In genomic region chr8:111291733-111292132, GRCm38 (mm10) we compare ENCODE assay signal across 19 mouse cellular contexts. TPM values are rescaled to one million over a fixed set of nuclear protein-coding genes. Genes with fewer than 3 reads are reported as not detected.
DNase-seq lines count a peak whose midpoint lies in the region; ATAC-seq and TF ChIP-seq lines count a peak whose summit lies in the region.
"Had no signal": no experiment of that assay in that cellular context is flagged by ENCODE, and none has a peak within 500 bp of the region (broad histone marks: within the 10 kb centered on the region; RNA-seq: fewer than 3 reads in every experiment).

No protein-coding gene starts in this region.

- H3K9ac ChIP-seq in kidney, embryonic 16.5 days (replicated peaks; ENCODE audit: low read length) = no peak overlapping the region
- H3K9ac ChIP-seq: forebrain, embryonic 15.5 days; limb, embryonic 15.5 days; lung, embryonic 14.5 days; neural tube, embryonic 13.5 days had no signal

- DNase-seq in kidney, adult 2 months = peak; percentile 76
- DNase-seq in adrenal gland, postnatal 36 days = peak; percentile 75 to 77
- DNase-seq in heart, postnatal 10 days = peak; percentile 72 to 80
- DNase-seq in kidney, postnatal 36 days = peak; percentile 59 to 65
- no peak for DNase-seq in left cerebral cortex, adult 2 months (ENCODE audit: extremely low spot score in 1 of 2, low spot score in 2 of 2)
- no peak for DNase-seq in right cerebral cortex, adult 2 months (ENCODE audit: low spot score in 2 of 2)
- no peak for DNase-seq in limb, embryonic 10.5 days (ENCODE audit: low spot score)
- DNase-seq: cerebellum, adult 9-11 months; embryo, embryonic 11 days; gastrocnemius, adult 2 months; layer of hippocampus, postnatal 36 days; lung, embryonic 14.5 days; right cerebral cortex, adult 18-20 months had no signal

- no peak for TF ChIP-seq CTCF in kidney, adult 2 months (conservative IDR thresholded peaks at IDR 0.05; ENCODE audit: insufficient read depth, insufficient read length, low read depth, low read length)
- no peak for TF ChIP-seq CTCF in left cerebral cortex, adult 2 months (IDR thresholded peaks at IDR 0.05)

- 33% methylated on average over 7 of the region's 7 CpGs for WGBS in kidney, adult 2 months
- 57% methylated on average over 7 of the region's 7 CpGs for WGBS in kidney, embryonic 16.5 days
- WGBS in limb, embryonic 10.5 days = 94% methylated on average over 7 of the region's 7 CpGs

- H3K36me3 ChIP-seq in kidney, adult 2 months (ENCODE audit: control insufficient read depth, insufficient read depth, low read length) = peaks cover 10% of the 10 kb centered on the region; the same call in 1 of the 2 replicates
- peaks cover 66% of the 10 kb centered on the region for H3K36me3 ChIP-seq in kidney, embryonic 16.5 days (ENCODE audit: insufficient read depth, low read length)
- peaks cover 97% of the 10 kb centered on the region for H3K36me3 ChIP-seq in limb, embryonic 10.5 days

- no peaks in the 10 kb centered on the region for H3K9me3 ChIP-seq in kidney, embryonic 16.5 days (ENCODE audit: low read length)
- H3K9me3 ChIP-seq in limb, embryonic 10.5 days (replicated peaks) = no peaks in the 10 kb centered on the region
- H3K9me3 ChIP-seq: forebrain, embryonic 15.5 days; hindbrain, embryonic 10.5 days; limb, embryonic 15.5 days; neural tube, embryonic 13.5 days had no signal

- ATAC-seq in kidney, embryonic 16.5 days (ENCODE audit: low FRiP score, low TSS enrichment) = no peak
- ATAC-seq: forebrain, embryonic 15.5 days; midbrain, embryonic 16.5 days had no signal

- H3K27me3 ChIP-seq in kidney, adult 2 months (replicated peaks; ENCODE audit: control insufficient read depth, insufficient read depth, low read length) = no peaks in the 10 kb centered on the region
- no peaks in the 10 kb centered on the region for H3K27me3 ChIP-seq in kidney, embryonic 16.5 days (ENCODE audit: insufficient read depth, low read length)
- no peaks in the 10 kb centered on the region for H3K27me3 ChIP-seq in limb, embryonic 10.5 days (ENCODE audit: low read depth, poor library complexity, severe bottlenecking)
- H3K27me3 ChIP-seq: forebrain, embryonic 15.5 days; limb, embryonic 15.5 days; neural tube, embryonic 13.5 days had no signal

- 0 out of 2 replicates have a peak, but pooled peaks cover 3% of the 10 kb centered on the region for H3K4me1 ChIP-seq in kidney, adult 2 months (ENCODE audit: control insufficient read depth, insufficient read depth, low read length)
- no peaks in the 10 kb centered on the region for H3K4me1 ChIP-seq in kidney, embryonic 16.5 days (ENCODE audit: insufficient read depth, low read length)
- H3K4me1 ChIP-seq in limb, embryonic 10.5 days = no peaks in the 10 kb centered on the region
- H3K4me1 ChIP-seq: hindbrain, embryonic 10.5 days; limb, embryonic 15.5 days; neural tube, embryonic 13.5 days had no signal

- H3K27ac ChIP-seq in kidney, adult 2 months (ENCODE audit: insufficient read depth, low read depth, low read length) = peak overlapping the region; percentile 84; the same call in 1 of the 2 replicates
- H3K27ac ChIP-seq in kidney, embryonic 16.5 days (ENCODE audit: low read length) = no peak overlapping the region
- H3K27ac ChIP-seq in left cerebral cortex, adult 2 months = no peak overlapping the region
- no peak overlapping the region for H3K27ac ChIP-seq in limb, embryonic 10.5 days
- H3K27ac ChIP-seq: forebrain, embryonic 15.5 days; gastrocnemius, adult 2 months; hindbrain, embryonic 10.5 days; limb, embryonic 15.5 days; neural tube, embryonic 13.5 days had no signal

- intact Hi-C loops in heart, postnatal 10 days (cut with DNase I) = no loop called here
- intact Hi-C loops in left cerebral cortex, adult 2 months (cut with DNase I) = no loop called here

- TF ChIP-seq POLR2A in kidney, adult 2 months (IDR thresholded peaks at IDR 0.05; ENCODE audit: low read depth, low read length) = no peak

- H3K4me2 ChIP-seq in kidney, embryonic 16.5 days (replicated peaks; ENCODE audit: low read depth, low read length) = no peak overlapping the region
- H3K4me2 ChIP-seq: forebrain, embryonic 15.5 days; limb, embryonic 15.5 days; lung, embryonic 14.5 days; neural tube, embryonic 13.5 days had no signal

- no peak overlapping the region for H3K4me3 ChIP-seq in kidney, adult 2 months (ENCODE audit: insufficient read depth, low read depth, low read length)
- H3K4me3 ChIP-seq in kidney, embryonic 16.5 days (ENCODE audit: low read length) = no peak overlapping the region
- H3K4me3 ChIP-seq in left cerebral cortex, adult 2 months = no peak overlapping the region
- H3K4me3 ChIP-seq in limb, embryonic 10.5 days = no peak overlapping the region
- H3K4me3 ChIP-seq: forebrain, embryonic 15.5 days; gastrocnemius, adult 2 months; hindbrain, embryonic 10.5 days; limb, embryonic 15.5 days; neural tube, embryonic 13.5 days had no signal

RNA-seq across cellular contexts. Expression of gene Rfwd3, which starts 8.3 kb away (rescaled TPM):
- polyA plus RNA-seq in kidney, adult 2 months (2012; rRNA removed) = 11.3 and 11.6 TPM in 2 replicates
- 71.9 and 74.9 TPM in 2 replicates for polyA plus RNA-seq in kidney, embryonic 16.5 days (2015; fragmentation: Nextera tagmentation; extraction: Ambion mirVana)
- total RNA-seq in adrenal gland, postnatal 36 days (2021) = 10 to 100 TPM; 48.8 to 72.7 TPM
- total RNA-seq in heart, postnatal 10 days (2021) = 10 to 100 TPM; 20.4 to 26.1 TPM
- total RNA-seq in left cerebral cortex, adult 2 months (2021) = 10 to 100 TPM; 19.6 to 19.9 TPM
- 103 and 108 TPM in 2 replicates for polyA plus RNA-seq in limb, embryonic 10.5 days (2016; fragmentation: Nextera tagmentation; extraction: Ambion mirVana)

RNA-seq across cellular contexts. Expression of gene Glg1, which starts 32.7 kb away (rescaled TPM):
- 40.8 and 44.5 TPM in 2 replicates for polyA plus RNA-seq in kidney, adult 2 months (2012; rRNA removed)
- 79.5 and 88.4 TPM in 2 replicates for polyA plus RNA-seq in kidney, embryonic 16.5 days (2015; fragmentation: Nextera tagmentation; extraction: Ambion mirVana)
- 100 to 1,000 TPM; 116 to 123 TPM for total RNA-seq in adrenal gland, postnatal 36 days (2021)
- 100 to 1,000 TPM; 112 to 123 TPM for total RNA-seq in heart, postnatal 10 days (2021)
- 100 to 1,000 TPM; 146 to 148 TPM for total RNA-seq in left cerebral cortex, adult 2 months (2021)
- 57.3 and 67.3 TPM in 2 replicates for polyA plus RNA-seq in limb, embryonic 10.5 days (2016; fragmentation: Nextera tagmentation; extraction: Ambion mirVana)

RNA-seq across cellular contexts. Expression of gene Mlkl, which starts 46.2 kb away (rescaled TPM):
- polyA plus RNA-seq in kidney, adult 2 months (2012; rRNA removed) = 0.73 and 1.5 TPM in 2 replicates
- 1.8 and 2.5 TPM in 2 replicates for polyA plus RNA-seq in kidney, embryonic 16.5 days (2015; fragmentation: Nextera tagmentation; extraction: Ambion mirVana)
- total RNA-seq in adrenal gland, postnatal 36 days (2021) = 10 to 100 TPM; 10.9 to 20.6 TPM
- total RNA-seq in heart, postnatal 10 days (2021) = 1 to 10 TPM; 4.6 to 4.8 TPM
- total RNA-seq in left cerebral cortex, adult 2 months (2021) = under 1 TPM; 0.42 to 0.61 TPM
- polyA plus RNA-seq in limb, embryonic 10.5 days (2016; fragmentation: Nextera tagmentation; extraction: Ambion mirVana) = 0.34 and 0.70 TPM in 2 replicates

Comparison
In these comparisons a context has a peak if more than half of its experiments do, and no peak if none do; other contexts are left out.
1. DNase-seq: peak in kidney, adult 2 months (single experiment), adrenal gland, postnatal 36 days (2 of 2), heart, postnatal 10 days (2 of 2) and kidney, postnatal 36 days (2 of 2); none in left cerebral cortex, adult 2 months (0 of 2), right cerebral cortex, adult 2 months (0 of 2) and limb, embryonic 10.5 days (single experiment).